Mouse (Mus musculus): ENCODE results near the gene Dock11. TPM values are rescaled to one million over a fixed set of nuclear protein-coding genes. Genes with fewer than 3 reads are reported as not detected.
A peak's percentile ranks its signal among the peaks of the same experiment; 100 is the strongest.

Dock11 gene
- 5.4 and 5.8 TPM in 2 replicates for total RNA-seq (2021)
- long read RNA-seq, result 0 reads

- DNase-seq, result peak; percentile 55
Observed at GRCm38 (mm10) chrX:35888087-35888895, at the start of gene Dock11. Dock11 (plus strand) TSS chrX:35888832.

- DNase-seq, result peak; percentile 2
Observed at GRCm38 (mm10) chrX:35879703-35880102, 8.9 kb upstream of the Dock11 start.

- DNase-seq, result peak; percentile 2
Observed at GRCm38 (mm10) chrX:35888945-35889799, 540 bp downstream of the Dock11 start.

GRCm38 (mm10) chrX:35889800-35890106 is 1.1 kb downstream of the Dock11 start:
- DNase-seq, result no peak

- DNase-seq, result no peak
Observed at GRCm38 (mm10) chrX:35891534-35892125, 3.0 kb downstream of the Dock11 start.

GRCm38 (mm10) chrX:35892377-35892776 is 3.7 kb downstream of the Dock11 start:
- DNase-seq, result no peak

GRCm38 (mm10) chrX:35897648-35898500 is 9.2 kb downstream of the Dock11 start:
- DNase-seq, result no peak

GRCm38 (mm10) chrX:35898501-35898766 is 9.8 kb downstream of the Dock11 start:
- no peak for DNase-seq

GRCm38 (mm10) chrX:35904352-35904751 is 15.7 kb downstream of the Dock11 start:
- no peak for DNase-seq

- DNase-seq, result no peak
Observed at GRCm38 (mm10) chrX:35906696-35907330, 18.2 kb downstream of the Dock11 start.

- no peak for DNase-seq
Observed at GRCm38 (mm10) chrX:35919558-35919957, 30.9 kb downstream of the Dock11 start.

- no peak for DNase-seq
Observed at GRCm38 (mm10) chrX:35920096-35920607, 31.5 kb downstream of the Dock11 start.

- no peak for DNase-seq
Observed at GRCm38 (mm10) chrX:35921922-35922321, 33.3 kb downstream of the Dock11 start.

GRCm38 (mm10) chrX:35924705-35925264 is 36.2 kb downstream of the Dock11 start:
- no peak for DNase-seq

- DNase-seq, result no peak
Observed at GRCm38 (mm10) chrX:35930094-35930933, 41.7 kb downstream of the Dock11 start.

- no peak for DNase-seq
Observed at GRCm38 (mm10) chrX:35930934-35931406, 42.3 kb downstream of the Dock11 start.

GRCm38 (mm10) chrX:35931945-35932344 is 43.3 kb downstream of the Dock11 start:
- DNase-seq, result no peak

GRCm38 (mm10) chrX:35932952-35933351 is 44.3 kb downstream of the Dock11 start:
- no peak for DNase-seq

- no peak for DNase-seq
Observed at GRCm38 (mm10) chrX:35938112-35938511, 49.5 kb downstream of the Dock11 start.

GRCm38 (mm10) chrX:35946394-35946793 is 57.8 kb downstream of the Dock11 start:
- no peak for DNase-seq
